Mouse (Mus musculus): ENCODE data around the gene Rhd. TPM values are rescaled to one million over a fixed set of nuclear protein-coding genes. Genes with fewer than 3 reads are reported as not detected.

Rhd gene
- polyA plus RNA-seq, 1 experiment from 2014 or later = 1.3 TPM

DNA sequence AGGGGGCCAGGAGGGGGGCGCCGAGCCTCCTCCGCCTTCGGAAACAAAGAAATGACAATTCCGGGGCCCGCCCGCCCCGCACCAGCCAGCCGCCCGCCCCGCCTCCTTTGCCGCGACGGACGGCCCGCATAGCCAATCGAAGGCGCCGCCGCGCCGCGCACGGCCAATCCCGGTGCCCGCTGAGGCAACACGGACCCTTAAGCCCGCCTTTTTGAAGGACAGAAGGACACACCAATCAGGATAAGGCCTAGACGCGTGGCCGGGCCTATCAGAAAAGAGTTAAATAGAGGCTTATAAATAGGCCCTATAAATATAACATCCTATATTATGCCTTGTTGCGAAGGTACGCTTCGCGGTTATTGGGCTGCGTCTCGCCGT lies 11.1 kb upstream of the Rhd start, which contains the start of gene Maco1:
Gene Maco1 (minus strand): TSS at position 87 of the 378 bp plus-strand sequence.
- under 1% methylated on average over 35 of the region's 38 CpGs for WGBS
- H3K27me3 ChIP-seq (ENCODE audit: control insufficient read depth, insufficient read depth, low read depth, low read length) = peaks cover 3% of the 10 kb centered on the region
- H3K4me1 ChIP-seq (ENCODE audit: control insufficient read depth, insufficient read depth, low read length) = peaks cover 30% of the 10 kb centered on the region
- peak within 1 kb of the TSS; percentile 100 for H3K27ac ChIP-seq (ENCODE audit: low read length)
- peak; percentile 97 for ATAC-seq
- peak within 1 kb of the TSS; percentile 95 for H3K4me3 ChIP-seq (ENCODE audit: low read depth, low read length)
- H3K9me3 ChIP-seq (replicated peaks; ENCODE audit: control insufficient read depth, low read length, poor library complexity, severe bottlenecking) = no peaks in the 10 kb centered on the region
- H3K36me3 ChIP-seq (ENCODE audit: control insufficient read depth, insufficient read depth, low read length) = no peaks in the 10 kb centered on the region
- peak within 1 kb of the TSS; percentile 97 for H3K4me2 ChIP-seq (ENCODE audit: low read length)
- H3K9ac ChIP-seq (ENCODE audit: low read depth, low read length) = peak within 1 kb of the TSS; percentile 99

- Histone ChIP-seq H3K36me3 (ENCODE audit: control insufficient read depth, insufficient read depth, low read length) (no peaks in the 10 kb centered on the region), H3K4me1 (ENCODE audit: control insufficient read depth, insufficient read depth, low read length) (peaks cover 26% of the 10 kb centered on the region), H3K9ac (ENCODE audit: low read depth, low read length) (peak overlapping the region; percentile 93), H3K27me3 (ENCODE audit: control insufficient read depth, insufficient read depth, low read depth, low read length) (peaks cover 3% of the 10 kb centered on the region), H3K27ac (ENCODE audit: low read length) (peak overlapping the region; percentile 100), H3K4me3 (ENCODE audit: low read depth, low read length) (peak overlapping the region; percentile 95), H3K9me3 (replicated peaks; ENCODE audit: control insufficient read depth, low read length, poor library complexity, severe bottlenecking) (no peaks in the 10 kb centered on the region), H3K4me2 (ENCODE audit: low read length) (peak overlapping the region; percentile 47)
- 1% methylated on average over 91 of the region's 91 CpGs for WGBS
- peak; percentile 97 for ATAC-seq
These were observed 10.5 kb upstream of the Rhd start for GRCm38 (mm10) chr4:134853637-134854485.

DNA sequence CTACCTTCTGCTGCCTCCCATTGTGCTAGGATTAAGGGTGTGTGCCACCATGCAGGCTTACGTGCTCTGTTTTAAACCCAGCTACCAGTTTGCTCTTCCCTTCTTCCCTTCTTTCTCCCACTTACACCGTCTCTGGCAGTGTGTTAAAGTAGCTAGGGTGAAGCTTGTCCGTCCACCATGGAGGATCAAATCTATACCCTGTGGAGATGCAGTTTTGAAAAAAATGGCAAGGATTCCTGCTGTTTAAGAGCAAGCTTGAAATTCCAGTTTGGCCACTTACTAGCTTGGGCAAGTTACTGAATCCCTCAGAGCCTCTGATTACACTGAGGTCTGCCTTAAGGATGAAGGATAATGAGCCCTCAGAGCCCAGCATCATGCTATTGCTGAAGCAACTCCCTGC lies 9.0 kb upstream of the Rhd start:
- Histone ChIP-seq H3K9me3 (replicated peaks; ENCODE audit: control insufficient read depth, low read length, poor library complexity, severe bottlenecking) (no peaks in the 10 kb centered on the region), H3K36me3 (ENCODE audit: control insufficient read depth, insufficient read depth, low read length) (no peaks in the 10 kb centered on the region), H3K4me1 (ENCODE audit: control insufficient read depth, insufficient read depth, low read length) (peaks cover 16% of the 10 kb centered on the region), H3K27me3 (ENCODE audit: control insufficient read depth, insufficient read depth, low read depth, low read length) (peaks cover 3% of the 10 kb centered on the region), H3K4me3 (ENCODE audit: low read depth, low read length) (no peak overlapping the region), H3K4me2 (ENCODE audit: low read length) (no peak overlapping the region), H3K27ac (ENCODE audit: low read length) (no peak overlapping the region), H3K9ac (ENCODE audit: low read depth, low read length) (no peak overlapping the region)
- ATAC-seq = no peak
- WGBS = 32% methylated on average over 3 of the region's 3 CpGs

DNA sequence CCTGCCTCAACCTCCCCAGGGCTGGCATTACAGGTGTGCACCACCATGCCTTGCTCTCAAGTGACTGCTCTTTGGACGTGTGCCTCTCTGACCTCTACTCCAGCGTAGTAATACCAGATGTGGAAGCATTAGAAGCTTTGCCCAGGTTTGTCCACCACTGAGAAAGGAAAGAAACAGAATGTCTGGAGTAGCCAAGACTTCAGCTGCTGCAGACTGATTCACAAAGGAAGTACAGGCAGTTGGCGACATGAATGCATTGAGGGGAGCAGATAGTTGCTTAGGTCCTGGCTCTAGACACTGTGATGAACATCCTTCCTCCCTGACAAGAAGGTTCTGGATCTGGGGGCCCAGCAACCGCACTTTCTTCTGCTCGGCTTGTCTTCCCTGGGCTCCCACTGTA lies 8.3 kb upstream of the Rhd start:
- no peak overlapping the region for H3K4me2 ChIP-seq (ENCODE audit: low read length)
- H3K9me3 ChIP-seq (replicated peaks; ENCODE audit: control insufficient read depth, low read length, poor library complexity, severe bottlenecking) = no peaks in the 10 kb centered on the region
- H3K9ac ChIP-seq (ENCODE audit: low read depth, low read length) = no peak overlapping the region
- peaks cover 3% of the 10 kb centered on the region for H3K27me3 ChIP-seq (ENCODE audit: control insufficient read depth, insufficient read depth, low read depth, low read length)
- H3K36me3 ChIP-seq (ENCODE audit: control insufficient read depth, insufficient read depth, low read length) = no peaks in the 10 kb centered on the region
- WGBS = 63% methylated on average over 5 of the region's 5 CpGs
- H3K27ac ChIP-seq (ENCODE audit: low read length) = no peak overlapping the region
- H3K4me1 ChIP-seq (ENCODE audit: control insufficient read depth, insufficient read depth, low read length) = peaks cover 9% of the 10 kb centered on the region
- no peak for ATAC-seq
- no peak overlapping the region for H3K4me3 ChIP-seq (ENCODE audit: low read depth, low read length)

GRCm38 (mm10) chr4:134856501-134856900 lies 7.8 kb upstream of the Rhd start:
- 39% methylated on average over 5 of the region's 5 CpGs for WGBS
- Histone ChIP-seq H3K27ac (ENCODE audit: low read length) (no peak overlapping the region), H3K4me3 (ENCODE audit: low read depth, low read length) (no peak overlapping the region), H3K9ac (ENCODE audit: low read depth, low read length) (no peak overlapping the region), H3K27me3 (ENCODE audit: control insufficient read depth, insufficient read depth, low read depth, low read length) (peaks cover 3% of the 10 kb centered on the region), H3K9me3 (replicated peaks; ENCODE audit: control insufficient read depth, low read length, poor library complexity, severe bottlenecking) (no peaks in the 10 kb centered on the region), H3K4me2 (ENCODE audit: low read length) (no peak overlapping the region), H3K36me3 (ENCODE audit: control insufficient read depth, insufficient read depth, low read length) (no peaks in the 10 kb centered on the region), H3K4me1 (ENCODE audit: control insufficient read depth, insufficient read depth, low read length) (peaks cover 4% of the 10 kb centered on the region)
- no peak for ATAC-seq

- no peaks in the 10 kb centered on the region for H3K4me1 ChIP-seq (ENCODE audit: control insufficient read depth, insufficient read depth, low read length)
- no peak overlapping the region for H3K4me3 ChIP-seq (ENCODE audit: low read depth, low read length)
- WGBS = 88% methylated on average over 4 of the region's 4 CpGs
- H3K36me3 ChIP-seq (ENCODE audit: control insufficient read depth, insufficient read depth, low read length) = no peaks in the 10 kb centered on the region
- no peak overlapping the region for H3K27ac ChIP-seq (ENCODE audit: low read length)
- no peak overlapping the region for H3K9ac ChIP-seq (ENCODE audit: low read depth, low read length)
- no peak for ATAC-seq
- H3K9me3 ChIP-seq (replicated peaks; ENCODE audit: control insufficient read depth, low read length, poor library complexity, severe bottlenecking) = no peaks in the 10 kb centered on the region
- H3K4me2 ChIP-seq (ENCODE audit: low read length) = no peak overlapping the region
- peaks cover 3% of the 10 kb centered on the region for H3K27me3 ChIP-seq (ENCODE audit: control insufficient read depth, insufficient read depth, low read depth, low read length)
These were observed 5.8 kb upstream of the Rhd start for GRCm38 (mm10) chr4:134858494-134858893.

DNA sequence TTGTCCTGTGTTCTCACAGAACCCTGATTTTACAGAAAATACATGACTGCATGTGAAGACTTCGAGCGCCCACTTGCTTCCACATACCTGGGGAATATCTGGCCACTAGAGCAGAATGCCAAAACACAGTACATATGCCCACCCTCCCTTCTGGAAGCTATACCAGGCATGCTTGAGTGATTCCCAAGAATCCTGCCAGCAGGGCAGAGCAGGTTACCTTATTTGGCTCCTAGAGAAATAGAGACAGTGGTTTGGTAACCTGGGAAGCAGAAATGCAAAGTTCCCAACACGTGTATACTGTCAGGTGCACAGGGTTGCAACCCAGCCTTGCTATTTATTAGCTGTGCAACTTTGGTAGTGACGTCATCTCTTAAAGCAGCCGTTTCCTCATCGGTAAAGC lies 2.5 kb upstream of the Rhd start:
- no peak for ATAC-seq
- no peaks in the 10 kb centered on the region for H3K9me3 ChIP-seq (replicated peaks; ENCODE audit: control insufficient read depth, low read length, poor library complexity, severe bottlenecking)
- no peak overlapping the region for H3K4me2 ChIP-seq (ENCODE audit: low read length)
- H3K9ac ChIP-seq (ENCODE audit: low read depth, low read length) = no peak overlapping the region
- no peaks in the 10 kb centered on the region for H3K4me1 ChIP-seq (ENCODE audit: control insufficient read depth, insufficient read depth, low read length)
- no peak overlapping the region for H3K4me3 ChIP-seq (ENCODE audit: low read depth, low read length)
- no peaks in the 10 kb centered on the region for H3K27me3 ChIP-seq (ENCODE audit: control insufficient read depth, insufficient read depth, low read depth, low read length)
- 85% methylated on average over 6 of the region's 6 CpGs for WGBS
- no peaks in the 10 kb centered on the region for H3K36me3 ChIP-seq (ENCODE audit: control insufficient read depth, insufficient read depth, low read length)
- no peak overlapping the region for H3K27ac ChIP-seq (ENCODE audit: low read length)

DNA sequence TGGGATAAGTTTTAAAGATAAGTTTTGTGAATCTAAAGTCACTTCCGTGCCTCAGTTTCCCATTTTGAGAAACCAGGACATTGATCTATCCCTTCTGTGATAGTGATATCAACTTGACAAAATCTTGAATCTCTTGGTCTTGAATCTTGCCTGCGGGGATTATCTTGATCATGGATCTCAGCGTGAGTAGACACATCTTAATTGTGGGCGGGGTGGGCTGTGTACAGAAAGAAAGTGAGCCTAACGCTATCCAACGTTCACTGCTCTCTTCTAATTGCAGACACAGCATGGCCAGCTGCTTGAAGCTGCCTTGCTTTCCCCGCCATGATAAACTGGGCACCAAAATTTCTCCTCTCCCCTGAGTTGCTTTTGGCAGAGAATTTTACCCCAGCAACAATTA lies 1.3 kb upstream of the Rhd start:
- Histone ChIP-seq H3K9ac (ENCODE audit: low read depth, low read length) (no peak overlapping the region), H3K36me3 (ENCODE audit: control insufficient read depth, insufficient read depth, low read length) (no peaks in the 10 kb centered on the region), H3K27ac (ENCODE audit: low read length) (no peak overlapping the region), H3K4me2 (ENCODE audit: low read length) (no peak overlapping the region), H3K9me3 (replicated peaks; ENCODE audit: control insufficient read depth, low read length, poor library complexity, severe bottlenecking) (no peaks in the 10 kb centered on the region), H3K4me1 (ENCODE audit: control insufficient read depth, insufficient read depth, low read length) (no peaks in the 10 kb centered on the region), H3K4me3 (ENCODE audit: low read depth, low read length) (no peak overlapping the region), H3K27me3 (ENCODE audit: control insufficient read depth, insufficient read depth, low read depth, low read length) (no peaks in the 10 kb centered on the region)
- no peak for ATAC-seq
- 81% methylated on average over 7 of the region's 7 CpGs for WGBS

DNA sequence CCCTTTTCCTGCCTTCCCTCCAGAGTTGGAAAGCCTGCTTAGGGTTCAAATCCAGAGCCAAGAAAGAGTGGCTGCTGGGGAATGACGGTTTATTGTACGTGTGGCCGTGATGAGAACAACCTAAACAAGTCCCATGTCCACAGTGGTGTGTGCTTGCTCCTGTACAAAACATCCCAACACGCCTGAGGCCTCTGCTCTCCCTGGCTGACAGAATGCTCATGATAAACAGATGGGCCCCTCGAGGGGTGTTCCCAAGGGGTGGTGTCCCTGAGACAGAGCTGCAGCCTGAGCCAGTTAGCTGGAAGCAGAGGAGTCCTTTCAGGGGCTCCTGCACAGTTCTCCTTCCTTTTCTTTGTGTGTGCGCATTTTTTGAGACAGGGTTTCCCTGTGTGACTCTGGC lies 1.0 kb downstream of the Rhd start:
- no peaks in the 10 kb centered on the region for H3K36me3 ChIP-seq (ENCODE audit: control insufficient read depth, insufficient read depth, low read length)
- no peak overlapping the region for H3K4me2 ChIP-seq (ENCODE audit: low read length)
- 81% methylated on average over 6 of the region's 6 CpGs for WGBS
- H3K4me1 ChIP-seq (ENCODE audit: control insufficient read depth, insufficient read depth, low read length) = peaks cover 2% of the 10 kb centered on the region; the same call in 1 of the 2 replicates
- no peaks in the 10 kb centered on the region for H3K9me3 ChIP-seq (replicated peaks; ENCODE audit: control insufficient read depth, low read length, poor library complexity, severe bottlenecking)
- no peak for ATAC-seq
- no peak overlapping the region for H3K4me3 ChIP-seq (ENCODE audit: low read depth, low read length)
- no peak overlapping the region for H3K27ac ChIP-seq (ENCODE audit: low read length)
- no peak overlapping the region for H3K9ac ChIP-seq (ENCODE audit: low read depth, low read length)
- H3K27me3 ChIP-seq (ENCODE audit: control insufficient read depth, insufficient read depth, low read depth, low read length) = peaks cover 7% of the 10 kb centered on the region
